Mouse (Mus musculus) liver, postnatal 0 days (tissue): ENCODE results near the gene Krba1.

Source experiments
- CTCF ChIP-seq: sonication (generic); IDR thresholded peaks from 2 replicates; pipeline ENCODE4 v1.5.1; 2016; ENCODE audit warnings: antibody characterized with exemption, low read depth
- EP300 ChIP-seq: IDR thresholded peaks from 2 replicates; pipeline ENCODE4 v1.6.1; 2016; ENCODE audit warnings: antibody characterized with exemption, low read depth, mild to moderate bottlenecking

DNA sequence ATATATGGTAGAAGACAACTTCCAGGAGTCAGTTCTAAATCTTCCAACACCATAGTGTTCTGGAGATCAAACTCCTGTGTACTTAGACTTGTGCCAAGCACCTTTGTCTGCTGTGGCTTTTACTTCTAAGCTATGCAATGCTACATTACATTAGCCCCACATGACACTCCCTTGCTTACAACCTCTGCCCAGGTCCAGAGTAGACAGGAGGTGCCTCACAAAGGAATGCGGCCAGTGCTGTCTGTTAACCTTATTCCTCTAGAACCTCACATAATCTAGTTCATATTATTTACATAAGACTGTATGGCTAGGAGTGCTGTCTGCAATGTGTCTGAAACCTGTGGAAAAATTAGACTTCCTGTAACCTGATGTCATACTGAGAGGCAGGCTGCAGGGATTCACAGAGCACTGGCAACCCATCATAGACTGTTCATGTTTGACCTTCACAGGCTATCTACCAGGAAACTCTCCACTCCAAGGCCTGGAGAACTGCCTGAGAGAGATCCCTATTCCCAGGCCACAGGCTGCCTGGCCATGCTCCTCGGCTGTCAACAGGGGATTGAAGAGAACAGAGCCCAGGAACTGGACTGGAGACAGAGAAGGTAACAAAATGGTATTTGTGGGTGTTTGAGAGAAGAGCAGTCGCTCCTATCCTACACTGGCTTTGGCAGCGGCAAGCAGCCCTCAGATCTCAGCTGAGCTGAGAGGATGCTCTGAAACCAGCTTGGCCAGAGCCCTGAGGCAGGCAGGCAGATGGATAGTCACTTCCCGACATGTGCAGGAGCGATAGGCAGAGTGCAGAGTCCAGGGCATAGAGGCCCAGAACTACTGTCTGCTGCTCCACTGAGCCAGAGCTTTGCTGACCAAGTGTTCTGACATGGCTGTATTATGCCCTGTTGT is 16.1 kb downstream of the Krba1 start:
- TF ChIP-seq CTCF (no peak), EP300 (no peak)
